In genomic region chr3:88502031-88502571, GRCm38 (mm10) we compare ENCODE assay signal across 8 mouse cellular contexts. TPM values are rescaled to one million over a fixed set of nuclear protein-coding genes. Genes with fewer than 3 reads are reported as not detected.
DNase-seq lines count a peak whose midpoint lies in the region; ATAC-seq lines count a peak whose summit lies in the region.

No protein-coding gene starts in this region.

- H3K4me3 ChIP-seq in megakaryocyte, embryonic 14.5 days (replicated peaks): peak overlapping the region; percentile 99
- H3K4me3 ChIP-seq in embryonic facial prominence, embryonic 14.5 days (ENCODE audit: low read depth, low read length): peak overlapping the region; percentile 97
- H3K4me3 ChIP-seq in hindbrain, embryonic 13.5 days: peak overlapping the region; percentile 85
- peak overlapping the region; percentile 94 for H3K4me3 ChIP-seq in liver, embryonic 11.5 days (ENCODE audit: low read depth, low read length)
- peak overlapping the region; percentile 90 for H3K4me3 ChIP-seq in neural tube, embryonic 15.5 days (replicated peaks)

- peaks cover 93% of the 10 kb centered on the region for H3K4me1 ChIP-seq in megakaryocyte, embryonic 14.5 days
- H3K4me1 ChIP-seq in embryonic facial prominence, embryonic 14.5 days (ENCODE audit: control insufficient read depth, insufficient read depth, low read length): peaks cover 53% of the 10 kb centered on the region
- H3K4me1 ChIP-seq in hindbrain, embryonic 13.5 days (replicated peaks): peaks cover 32% of the 10 kb centered on the region
- peaks cover 47% of the 10 kb centered on the region for H3K4me1 ChIP-seq in liver, embryonic 11.5 days (replicated peaks; ENCODE audit: control insufficient read depth, insufficient read depth, low read length)
- peaks cover 35% of the 10 kb centered on the region for H3K4me1 ChIP-seq in neural tube, embryonic 15.5 days

- no peaks in the 10 kb centered on the region for H3K9me3 ChIP-seq in megakaryocyte, embryonic 14.5 days
- H3K9me3 ChIP-seq in embryonic facial prominence, embryonic 14.5 days (ENCODE audit: control insufficient read depth, low read length): no peaks in the 10 kb centered on the region
- no peaks in the 10 kb centered on the region for H3K9me3 ChIP-seq in hindbrain, embryonic 13.5 days
- no peaks in the 10 kb centered on the region for H3K9me3 ChIP-seq in liver, embryonic 11.5 days (ENCODE audit: control insufficient read depth, low read length)
- H3K9me3 ChIP-seq in neural tube, embryonic 15.5 days (replicated peaks): no peaks in the 10 kb centered on the region

- peak overlapping the region; percentile 97 for H3K9ac ChIP-seq in embryonic facial prominence, embryonic 14.5 days (ENCODE audit: low read depth, low read length)
- H3K9ac ChIP-seq in hindbrain, embryonic 13.5 days: peak overlapping the region; percentile 92
- peak overlapping the region; percentile 97 for H3K9ac ChIP-seq in liver, embryonic 11.5 days (ENCODE audit: low read depth, low read length)
- peak overlapping the region; percentile 91 for H3K9ac ChIP-seq in neural tube, embryonic 15.5 days (replicated peaks)

- H3K4me2 ChIP-seq in embryonic facial prominence, embryonic 14.5 days (ENCODE audit: low read depth, low read length): peak overlapping the region; percentile 84
- H3K4me2 ChIP-seq in hindbrain, embryonic 13.5 days: peak overlapping the region; percentile 96
- H3K4me2 ChIP-seq in liver, embryonic 11.5 days: peak overlapping the region; percentile 99
- H3K4me2 ChIP-seq in neural tube, embryonic 15.5 days: peak overlapping the region; percentile 95

- no peak for ATAC-seq in megakaryocyte, adult 5-6 weeks (ENCODE audit: poor library complexity, severe bottlenecking)
- ATAC-seq in embryonic facial prominence, embryonic 14.5 days (ENCODE audit: low read depth): no peak
- no peak for ATAC-seq in hindbrain, embryonic 13.5 days (ENCODE audit: low FRiP score)
- no peak for ATAC-seq in liver, embryonic 11.5 days (replicated peaks; ENCODE audit: low FRiP score)
- ATAC-seq in neural tube, embryonic 15.5 days (ENCODE audit: low FRiP score): no peak

- H3K27ac ChIP-seq in embryonic facial prominence, embryonic 14.5 days (replicated peaks; ENCODE audit: low read depth, low read length): peak overlapping the region; percentile 99
- H3K27ac ChIP-seq in hindbrain, embryonic 13.5 days: no peak overlapping the region
- H3K27ac ChIP-seq in liver, embryonic 11.5 days (ENCODE audit: low read depth, low read length): peak overlapping the region; percentile 54
- H3K27ac ChIP-seq in neural tube, embryonic 15.5 days (replicated peaks): peak overlapping the region; percentile 86; the same call in 1 of the 2 replicates

- peak; percentile 55 for DNase-seq in embryonic facial prominence, embryonic 14.5 days (ENCODE audit: low spot score)
- DNase-seq in liver, embryonic 11.5 days (ENCODE audit: low spot score): no peak
- DNase-seq in embryo, embryonic 11 days: no peak
- no peak for DNase-seq in thymus, postnatal 25 days

- WGBS in embryonic facial prominence, embryonic 14.5 days: 8% methylated on average over 11 of the region's 11 CpGs
- 11% methylated on average over 11 of the region's 11 CpGs for WGBS in hindbrain, embryonic 13.5 days
- WGBS in liver, embryonic 11.5 days: 20% methylated on average over 11 of the region's 11 CpGs
- WGBS in neural tube, embryonic 15.5 days: 11% methylated on average over 11 of the region's 11 CpGs

- H3K36me3 ChIP-seq in megakaryocyte, embryonic 14.5 days (replicated peaks; ENCODE audit: low read length): peaks cover 54% of the 10 kb centered on the region
- peaks cover 29% of the 10 kb centered on the region for H3K36me3 ChIP-seq in embryonic facial prominence, embryonic 14.5 days (ENCODE audit: control insufficient read depth, insufficient read depth, low read length)
- H3K36me3 ChIP-seq in hindbrain, embryonic 13.5 days: no peaks in the 10 kb centered on the region
- no peaks in the 10 kb centered on the region; the same call in 1 of the 2 replicates for H3K36me3 ChIP-seq in liver, embryonic 11.5 days (ENCODE audit: control insufficient read depth, insufficient read depth, low read length)
- no peaks in the 10 kb centered on the region for H3K36me3 ChIP-seq in neural tube, embryonic 15.5 days

- no peaks in the 10 kb centered on the region for H3K27me3 ChIP-seq in megakaryocyte, embryonic 14.5 days (replicated peaks)
- no peaks in the 10 kb centered on the region for H3K27me3 ChIP-seq in embryonic facial prominence, embryonic 14.5 days (replicated peaks; ENCODE audit: control insufficient read depth, insufficient read depth, low read length)
- peaks cover 31% of the 10 kb centered on the region for H3K27me3 ChIP-seq in hindbrain, embryonic 13.5 days
- H3K27me3 ChIP-seq in liver, embryonic 11.5 days (replicated peaks; ENCODE audit: control insufficient read depth, insufficient read depth, low read length): no peaks in the 10 kb centered on the region
- H3K27me3 ChIP-seq in neural tube, embryonic 15.5 days (replicated peaks): peaks cover 9% of the 10 kb centered on the region; the same call in 1 of the 2 replicates

RNA-seq across cellular contexts. Expression of gene Lmna, which starts 7.7 kb away (rescaled TPM):
- polyA plus RNA-seq in megakaryocyte, embryonic 14.5 days (2012; ENCODE audit: insufficient read depth, low replicate concordance): 607 and 1,158 TPM in 2 replicates
- 1.5 and 1.9 TPM in 2 replicates for total RNA-seq in megakaryocyte, adult 5-6 weeks (2015)
- total RNA-seq in megakaryocyte, adult 5-6 weeks (2017): 2.5 and 4.5 TPM in 2 replicates
- polyA plus RNA-seq in embryonic facial prominence, embryonic 14.5 days (2014; fragmentation: Nextera tagmentation; extraction: Ambion mirVana): 426 and 482 TPM in 2 replicates
- 31.9 and 35.0 TPM in 2 replicates for polyA plus RNA-seq in hindbrain, embryonic 13.5 days (2015; fragmentation: Nextera tagmentation; extraction: Ambion mirVana)
- polyA plus RNA-seq in liver, embryonic 11.5 days (2014; fragmentation: Nextera tagmentation; extraction: Ambion mirVana): 155 and 157 TPM in 2 replicates
- 70.3 and 78.7 TPM in 2 replicates for polyA plus RNA-seq in neural tube, embryonic 15.5 days (2015; fragmentation: Nextera tagmentation; extraction: Ambion mirVana)

RNA-seq across cellular contexts. Expression of gene Mex3a, which starts 30.1 kb away (rescaled TPM):
- 0.83 and 1.6 TPM in 2 replicates for polyA plus RNA-seq in megakaryocyte, embryonic 14.5 days (2012; ENCODE audit: insufficient read depth, low replicate concordance)
- 0.04 and 0.05 TPM in 2 replicates for total RNA-seq in megakaryocyte, adult 5-6 weeks (2015)
- total RNA-seq in megakaryocyte, adult 5-6 weeks (2017): 0.04 and 0.18 TPM in 2 replicates
- polyA plus RNA-seq in embryonic facial prominence, embryonic 14.5 days (2014; fragmentation: Nextera tagmentation; extraction: Ambion mirVana): 21.5 and 24.7 TPM in 2 replicates
- 38.9 and 40.0 TPM in 2 replicates for polyA plus RNA-seq in hindbrain, embryonic 13.5 days (2015; fragmentation: Nextera tagmentation; extraction: Ambion mirVana)
- 9.4 and 10.2 TPM in 2 replicates for polyA plus RNA-seq in liver, embryonic 11.5 days (2014; fragmentation: Nextera tagmentation; extraction: Ambion mirVana)
- 18.6 and 19.2 TPM in 2 replicates for polyA plus RNA-seq in neural tube, embryonic 15.5 days (2015; fragmentation: Nextera tagmentation; extraction: Ambion mirVana)

RNA-seq across cellular contexts. Expression of gene Sema4a, which starts 41.1 kb away (rescaled TPM):
- polyA plus RNA-seq in megakaryocyte, embryonic 14.5 days (2012; ENCODE audit: insufficient read depth, low replicate concordance): 8.4 and 26.0 TPM in 2 replicates
- total RNA-seq in megakaryocyte, adult 5-6 weeks (2015): 171 and 181 TPM in 2 replicates
- 164 and 167 TPM in 2 replicates for total RNA-seq in megakaryocyte, adult 5-6 weeks (2017)
- polyA plus RNA-seq in embryonic facial prominence, embryonic 14.5 days (2014; fragmentation: Nextera tagmentation; extraction: Ambion mirVana): 9.5 and 10.1 TPM in 2 replicates
- polyA plus RNA-seq in hindbrain, embryonic 13.5 days (2015; fragmentation: Nextera tagmentation; extraction: Ambion mirVana): 25.5 and 27.4 TPM in 2 replicates
- polyA plus RNA-seq in liver, embryonic 11.5 days (2014; fragmentation: Nextera tagmentation; extraction: Ambion mirVana): 14.3 and 19.0 TPM in 2 replicates
- polyA plus RNA-seq in neural tube, embryonic 15.5 days (2015; fragmentation: Nextera tagmentation; extraction: Ambion mirVana): 28.2 and 28.8 TPM in 2 replicates

RNA-seq across cellular contexts. Expression of gene Rab25, which starts 46.0 kb away (rescaled TPM):
- polyA plus RNA-seq in megakaryocyte, embryonic 14.5 days (2012; ENCODE audit: insufficient read depth, low replicate concordance): 0.51 TPM in 1 of 2 replicates, not detected in the other
- not detected in 2 replicates for total RNA-seq in megakaryocyte, adult 5-6 weeks (2015)
- not detected in 2 replicates for total RNA-seq in megakaryocyte, adult 5-6 weeks (2017)
- polyA plus RNA-seq in embryonic facial prominence, embryonic 14.5 days (2014; fragmentation: Nextera tagmentation; extraction: Ambion mirVana): 33.8 and 38.0 TPM in 2 replicates
- polyA plus RNA-seq in hindbrain, embryonic 13.5 days (2015; fragmentation: Nextera tagmentation; extraction: Ambion mirVana): not detected in 2 replicates
- 1.1 and 1.2 TPM in 2 replicates for polyA plus RNA-seq in liver, embryonic 11.5 days (2014; fragmentation: Nextera tagmentation; extraction: Ambion mirVana)
- polyA plus RNA-seq in neural tube, embryonic 15.5 days (2015; fragmentation: Nextera tagmentation; extraction: Ambion mirVana): 0.29 and 4.1 TPM in 2 replicates

RNA-seq across cellular contexts. Expression of gene Lamtor2, which starts 50.8 kb away (rescaled TPM):
- 18.1 and 152 TPM in 2 replicates for polyA plus RNA-seq in megakaryocyte, embryonic 14.5 days (2012; ENCODE audit: insufficient read depth, low replicate concordance)
- total RNA-seq in megakaryocyte, adult 5-6 weeks (2015): 31.3 TPM in 2 replicates
- 57.8 and 73.4 TPM in 2 replicates for total RNA-seq in megakaryocyte, adult 5-6 weeks (2017)
- polyA plus RNA-seq in embryonic facial prominence, embryonic 14.5 days (2014; fragmentation: Nextera tagmentation; extraction: Ambion mirVana): 97.9 and 107 TPM in 2 replicates
- 179 and 182 TPM in 2 replicates for polyA plus RNA-seq in hindbrain, embryonic 13.5 days (2015; fragmentation: Nextera tagmentation; extraction: Ambion mirVana)
- 111 and 120 TPM in 2 replicates for polyA plus RNA-seq in liver, embryonic 11.5 days (2014; fragmentation: Nextera tagmentation; extraction: Ambion mirVana)
- 189 and 193 TPM in 2 replicates for polyA plus RNA-seq in neural tube, embryonic 15.5 days (2015; fragmentation: Nextera tagmentation; extraction: Ambion mirVana)
